Mouse (Mus musculus) ES-Bruce4 (cell line): Measurements from ENCODE around the gene Stum.

Experiments used
- CTCF ChIP-seq: IDR thresholded peaks from one replicate; pipeline ENCODE4 v1.8.1; 2011; ENCODE audit warnings: low read depth, low read length
- POLR2A ChIP-seq: IDR thresholded peaks from one replicate; pipeline ENCODE4 v1.8.1; 2011; ENCODE audit warnings: low read length; ENCODE audit not compliant: insufficient read depth

GRCm38 (mm10) chr1:180517390-180518054 lies 34.2 kb upstream of the Stum start:
- TF ChIP-seq CTCF, result no peak
- TF ChIP-seq POLR2A, result no peak
